ENCODE assay signal across 10 mouse cellular contexts in genomic region chr8:121170626-121171552, GRCm38 (mm10). TPM values are rescaled to one million over a fixed set of nuclear protein-coding genes. Genes with fewer than 3 reads are reported as not detected.
A peak's percentile ranks its signal among the peaks of the same experiment; 100 is the strongest.
DNase-seq lines count a peak whose midpoint lies in the region; ATAC-seq and TF ChIP-seq lines count a peak whose summit lies in the region.
"Had no signal": no experiment of that assay in that cellular context is flagged by ENCODE, and none has a peak within 500 bp of the region (broad histone marks: within the 10 kb centered on the region; RNA-seq: fewer than 3 reads in every experiment).

No protein-coding gene starts in this region.

- peaks cover 72% of the 10 kb centered on the region for H3K4me1 ChIP-seq in forebrain, embryonic 10.5 days
- H3K4me1 ChIP-seq in forebrain, embryonic 15.5 days: peaks cover 9% of the 10 kb centered on the region
- H3K4me1 ChIP-seq in heart, embryonic 14.5 days (ENCODE audit: control insufficient read depth in 2 of 2, insufficient read depth in 2 of 2, low read length in 2 of 2): peaks cover 22 to 27% of the 10 kb centered on the region in 2 experiments
- H3K4me1 ChIP-seq in thymus, adult 2 months (replicated peaks; ENCODE audit: control insufficient read depth, insufficient read depth, low read length): no peaks in the 10 kb centered on the region

- no peak for TF ChIP-seq POLR2A in thymus, adult 2 months (IDR thresholded peaks at IDR 0.05; ENCODE audit: control insufficient read depth, extremely low read depth, insufficient read depth, low read length, poor library complexity)

- no peaks in the 10 kb centered on the region for H3K9me3 ChIP-seq in forebrain, embryonic 10.5 days
- H3K9me3 ChIP-seq in forebrain, embryonic 15.5 days: no peaks in the 10 kb centered on the region
- no peaks in the 10 kb centered on the region for H3K9me3 ChIP-seq in heart, embryonic 14.5 days (ENCODE audit: control insufficient read depth, low read length)

- 0 out of 2 replicates have a peak, but pooled peaks cover 8% of the 10 kb centered on the region for H3K27me3 ChIP-seq in forebrain, embryonic 10.5 days (ENCODE audit: poor library complexity, severe bottlenecking)
- no peaks in the 10 kb centered on the region for H3K27me3 ChIP-seq in forebrain, embryonic 15.5 days
- no peaks in the 10 kb centered on the region for H3K27me3 ChIP-seq in heart, embryonic 14.5 days (ENCODE audit: control insufficient read depth, insufficient read depth, low read length)
- H3K27me3 ChIP-seq in thymus, adult 2 months (ENCODE audit: control insufficient read depth, insufficient read depth, low read length): no peaks in the 10 kb centered on the region; the same call in 1 of the 2 replicates

- no peaks in the 10 kb centered on the region for H3K36me3 ChIP-seq in forebrain, embryonic 10.5 days (replicated peaks)
- no peaks in the 10 kb centered on the region for H3K36me3 ChIP-seq in forebrain, embryonic 15.5 days
- H3K36me3 ChIP-seq in heart, embryonic 14.5 days (ENCODE audit: control insufficient read depth, insufficient read depth, low read length): no peaks in the 10 kb centered on the region
- H3K36me3 ChIP-seq in thymus, adult 2 months (ENCODE audit: control insufficient read depth, insufficient read depth, low read length): no peaks in the 10 kb centered on the region

- TF ChIP-seq CTCF in thymus, adult 2 months (IDR thresholded peaks at IDR 0.05; ENCODE audit: borderline replicate concordance, control insufficient read depth, extremely low read depth, insufficient read depth, low read length, poor library complexity): no peak

- H3K9ac ChIP-seq in forebrain, embryonic 15.5 days (replicated peaks): no peak overlapping the region
- H3K9ac ChIP-seq in heart, embryonic 14.5 days (ENCODE audit: low read length): peak overlapping the region; percentile 40

- no peak overlapping the region for H3K4me3 ChIP-seq in forebrain, embryonic 10.5 days
- H3K4me3 ChIP-seq in forebrain, embryonic 15.5 days: no peak overlapping the region
- no peak overlapping the region; a peak in 1 of 4 replicates for H3K4me3 ChIP-seq in heart, embryonic 14.5 days (ENCODE audit: control insufficient read depth in 1 of 2, insufficient read depth in 1 of 2, low read depth in 1 of 2, low read length in 2 of 2)
- no peak overlapping the region for H3K4me3 ChIP-seq in thymus, adult 2 months (ENCODE audit: control insufficient read depth, insufficient read depth, low read length)
- H3K4me3 ChIP-seq: erythroblast, embryonic 14.5 days; myocyte had no signal

- no peak overlapping the region for H3K4me2 ChIP-seq in forebrain, embryonic 15.5 days (replicated peaks)
- peak overlapping the region; percentile 52 for H3K4me2 ChIP-seq in heart, embryonic 14.5 days (ENCODE audit: low read length)

- ATAC-seq in forebrain, embryonic 15.5 days (replicated peaks): no peak
- peak; percentile 69 for ATAC-seq in heart, embryonic 14.5 days (ENCODE audit: insufficient number of reproducible peaks, insufficient read depth, low FRiP score, low read depth)

- no peak for DNase-seq in forebrain, embryonic 10.5 days (ENCODE audit: extremely low spot score, low spot score)
- peak; percentile 31 for DNase-seq in adrenal gland, postnatal 14 days
- peak; percentile 7 for DNase-seq in left cerebral cortex, adult 11 months (ENCODE audit: low spot score)
- peak; percentile 28 for DNase-seq in lung, postnatal 36 days
- DNase-seq in thymus, adult 2 months: no peak
- no peak for DNase-seq in embryo, embryonic 11 days

- 76% methylated on average over 27 of the region's 27 CpGs for WGBS in forebrain, embryonic 10.5 days
- WGBS in forebrain, embryonic 15.5 days: 75% methylated on average over 27 of the region's 27 CpGs
- 32% methylated on average over 27 of the region's 27 CpGs for WGBS in heart, embryonic 14.5 days
- WGBS in thymus, adult 2 months: 43% methylated on average over 27 of the region's 27 CpGs

- H3K27ac ChIP-seq in forebrain, embryonic 10.5 days: peak overlapping the region; percentile 68
- no peak overlapping the region for H3K27ac ChIP-seq in forebrain, embryonic 15.5 days (replicated peaks)
- H3K27ac ChIP-seq in heart, embryonic 14.5 days (replicated peaks in 1 of 2; ENCODE audit: control insufficient read depth in 1 of 2, insufficient read depth in 1 of 2, low read depth in 2 of 2, low read length in 2 of 2): peak overlapping the region; percentile 81 to 88
- no peak overlapping the region for H3K27ac ChIP-seq in thymus, adult 2 months (ENCODE audit: control insufficient read depth, insufficient read depth, low read length)

RNA-seq across cellular contexts. Expression of gene Foxl1, which starts 43.1 kb away (rescaled TPM):
- 0.76 and 0.79 TPM in 2 replicates for polyA plus RNA-seq in forebrain, embryonic 10.5 days (2016; fragmentation: Nextera tagmentation; extraction: Ambion mirVana)
- polyA plus RNA-seq in forebrain, embryonic 15.5 days (2015; fragmentation: Nextera tagmentation; extraction: Ambion mirVana): 0.10 and 0.18 TPM in 2 replicates
- total RNA-seq in adrenal gland, postnatal 14 days (2021): 0.41 TPM in 1 of 2 replicates, not detected in the other
- 0.16 and 0.32 TPM in 2 replicates for polyA plus RNA-seq in heart, embryonic 14.5 days (2014; fragmentation: Nextera tagmentation; extraction: Ambion mirVana)
- polyA plus RNA-seq in thymus, adult 2 months (2012; rRNA removed): 0.11 and 0.14 TPM in 2 replicates
- polyA plus RNA-seq: erythroblast, embryonic 14.5 days had no signal

RNA-seq across cellular contexts. Expression of gene Foxc2, which starts 54.9 kb away (rescaled TPM):
- 4.6 and 6.1 TPM in 2 replicates for polyA plus RNA-seq in forebrain, embryonic 10.5 days (2016; fragmentation: Nextera tagmentation; extraction: Ambion mirVana)
- 1.6 and 2.0 TPM in 2 replicates for polyA plus RNA-seq in forebrain, embryonic 15.5 days (2015; fragmentation: Nextera tagmentation; extraction: Ambion mirVana)
- total RNA-seq in adrenal gland, postnatal 14 days (2021): 4.6 and 5.1 TPM in 2 replicates
- 5.9 and 6.4 TPM in 2 replicates for polyA plus RNA-seq in heart, embryonic 14.5 days (2014; fragmentation: Nextera tagmentation; extraction: Ambion mirVana)
- polyA plus RNA-seq in thymus, adult 2 months (2012; rRNA removed): 0.80 and 0.85 TPM in 2 replicates
- polyA plus RNA-seq: erythroblast, embryonic 14.5 days had no signal

Comparison
In these comparisons a context has a peak if more than half of its experiments do, and no peak if none do; other contexts are left out.
1. H3K27ac ChIP-seq: peak in forebrain, embryonic 10.5 days (single experiment) and heart, embryonic 14.5 days (2 of 2); none in forebrain, embryonic 15.5 days (single experiment) and thymus, adult 2 months (single experiment).
2. DNase-seq: peak in adrenal gland, postnatal 14 days (single experiment), left cerebral cortex, adult 11 months (single experiment) and lung, postnatal 36 days (single experiment); none in forebrain, embryonic 10.5 days (single experiment), thymus, adult 2 months (single experiment) and embryo, embryonic 11 days (single experiment).